ENCODE assay signal across 8 mouse cellular contexts in the genomic region with DNA sequence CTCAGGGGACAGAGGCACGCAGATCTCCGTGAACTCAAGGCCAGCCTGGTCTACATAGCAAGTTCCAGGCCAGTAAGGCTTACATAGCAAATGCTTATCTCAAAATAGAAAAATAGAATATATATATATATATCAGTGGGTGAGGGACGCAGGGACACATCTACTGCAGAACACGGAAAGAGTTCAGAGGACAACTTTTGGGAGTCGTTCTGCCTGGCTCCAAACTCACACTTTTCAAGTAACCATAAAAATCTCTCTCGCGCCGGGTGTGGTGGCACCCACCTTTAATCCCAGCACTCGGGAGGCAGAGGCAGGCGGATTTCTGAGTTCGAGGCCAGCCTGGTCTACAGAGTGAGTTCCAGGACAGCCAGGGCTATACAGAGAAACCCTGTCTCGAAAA. TPM values are rescaled to one million over a fixed set of nuclear protein-coding genes. Genes with fewer than 3 reads are reported as not detected.
DNase-seq lines count a peak whose midpoint lies in the region; ATAC-seq lines count a peak whose summit lies in the region.
"Not testable (repeated sequence)": the region's sequence is repeated elsewhere in the genome, so short reads cannot be mapped to it uniquely, and the experiment has no call there.
"Had no signal": no experiment of that assay in that cellular context is flagged by ENCODE, and none has a peak within 500 bp of the region (broad histone marks: within the 10 kb centered on the region; RNA-seq: fewer than 3 reads in every experiment).

No protein-coding gene starts in this region.

- peak overlapping the region; percentile 85; the same call in 1 of the 2 replicates for H3K4me2 ChIP-seq in hindbrain, embryonic 14.5 days (replicated peaks)
- peak overlapping the region; percentile 77 for H3K4me2 ChIP-seq in kidney, embryonic 16.5 days (replicated peaks; ENCODE audit: low read depth, low read length)
- H3K4me2 ChIP-seq in liver, embryonic 12.5 days: peak overlapping the region; percentile 73
- peak overlapping the region; percentile 69 for H3K4me2 ChIP-seq in neural tube, embryonic 15.5 days

- peaks cover 65% of the 10 kb centered on the region for H3K79me2 ChIP-seq in macrophage (ENCODE audit: inconsistent target)

- 78% methylated on average over 12 of the region's 12 CpGs for WGBS in embryonic facial prominence, embryonic 10.5 days
- 64% methylated on average over 12 of the region's 12 CpGs for WGBS in heart, embryonic 10.5 days
- 91% methylated on average over 10 of the region's 12 CpGs for WGBS in hindbrain, embryonic 14.5 days
- 54% methylated on average over 12 of the region's 12 CpGs for WGBS in kidney, embryonic 16.5 days
- WGBS in liver, embryonic 12.5 days (ENCODE audit: insufficient replicate concordance): 61% methylated on average over 12 of the region's 12 CpGs
- 93% methylated on average over 10 of the region's 12 CpGs for whole genome bisulfite sequencing in macrophage (ENCODE audit: missing documents)
- WGBS in neural tube, embryonic 15.5 days: 75% methylated on average over 12 of the region's 12 CpGs

- H3K9ac ChIP-seq in hindbrain, embryonic 14.5 days; liver, embryonic 12.5 days; neural tube, embryonic 15.5 days (replicated peaks): not testable (repeated sequence)
- peak overlapping the region; percentile 62 for H3K9ac ChIP-seq in kidney, embryonic 16.5 days (replicated peaks; ENCODE audit: low read length)

- ATAC-seq in hindbrain, embryonic 14.5 days (ENCODE audit: low FRiP score); kidney, embryonic 16.5 days (ENCODE audit: low FRiP score, low TSS enrichment); liver, embryonic 12.5 days; neural tube, embryonic 15.5 days (ENCODE audit: low FRiP score): not testable (repeated sequence)

- peak overlapping the region; percentile 89 for H3K27ac ChIP-seq in embryonic facial prominence, embryonic 10.5 days (replicated peaks)
- peak overlapping the region; percentile 93 for H3K27ac ChIP-seq in heart, embryonic 10.5 days
- H3K27ac ChIP-seq in hindbrain, embryonic 14.5 days; liver, embryonic 12.5 days: not testable (repeated sequence)
- H3K27ac ChIP-seq in kidney, embryonic 16.5 days (ENCODE audit: low read length): peak overlapping the region; percentile 80
- peak overlapping the region; percentile 73 for H3K27ac ChIP-seq in macrophage
- H3K27ac ChIP-seq in neural tube, embryonic 15.5 days (replicated peaks): peak overlapping the region; percentile 41; the same call in 1 of the 2 replicates

- not testable (repeated sequence) for H3K27me3 ChIP-seq in embryonic facial prominence, embryonic 10.5 days (replicated peaks; ENCODE audit: low read depth, poor library complexity, severe bottlenecking); heart, embryonic 10.5 days (ENCODE audit: insufficient read depth, poor library complexity, severe bottlenecking); hindbrain, embryonic 14.5 days (ENCODE audit: control insufficient read depth, insufficient read depth, low read length); kidney, embryonic 16.5 days (ENCODE audit: insufficient read depth, low read length); liver, embryonic 12.5 days (replicated peaks); neural tube, embryonic 15.5 days (replicated peaks)

- peak overlapping the region; percentile 58; the same call in 1 of the 2 replicates for H3K4me3 ChIP-seq in embryonic facial prominence, embryonic 10.5 days
- H3K4me3 ChIP-seq in heart, embryonic 10.5 days: peak overlapping the region; percentile 68
- H3K4me3 ChIP-seq in hindbrain, embryonic 14.5 days (replicated peaks; ENCODE audit: low read length): not testable (repeated sequence)
- peak overlapping the region; percentile 52 for H3K4me3 ChIP-seq in kidney, embryonic 16.5 days (ENCODE audit: low read length)
- H3K4me3 ChIP-seq in liver, embryonic 12.5 days: 0 out of 2 replicates have a peak overlapping the region, but pooled peaks have one; percentile 43
- H3K4me3 ChIP-seq in macrophage (ENCODE audit: inconsistent target): peak overlapping the region; percentile 74
- 0 out of 2 replicates have a peak overlapping the region, but pooled peaks have one; percentile 3 for H3K4me3 ChIP-seq in neural tube, embryonic 15.5 days (replicated peaks)

- DNase-seq in embryonic facial prominence, embryonic 10.5 days (ENCODE audit: low spot score); heart, embryonic 10.5 days (ENCODE audit: low spot score); hindbrain, embryonic 14.5 days (ENCODE audit: low spot score): not testable (repeated sequence)

- peaks cover 31% of the 10 kb centered on the region for H3K36me3 ChIP-seq in embryonic facial prominence, embryonic 10.5 days (replicated peaks)
- peaks cover 35% of the 10 kb centered on the region for H3K36me3 ChIP-seq in heart, embryonic 10.5 days
- H3K36me3 ChIP-seq in hindbrain, embryonic 14.5 days (replicated peaks; ENCODE audit: control insufficient read depth, insufficient read depth): peaks cover 39% of the 10 kb centered on the region
- H3K36me3 ChIP-seq in kidney, embryonic 16.5 days (ENCODE audit: insufficient read depth, low read length): peaks cover 17% of the 10 kb centered on the region
- peaks cover 14% of the 10 kb centered on the region for H3K36me3 ChIP-seq in liver, embryonic 12.5 days
- H3K36me3 ChIP-seq in macrophage (ENCODE audit: inconsistent target): not testable (repeated sequence)
- peaks cover 32% of the 10 kb centered on the region for H3K36me3 ChIP-seq in neural tube, embryonic 15.5 days

- H3K9me3 ChIP-seq in embryonic facial prominence, embryonic 10.5 days; heart, embryonic 10.5 days; hindbrain, embryonic 14.5 days (ENCODE audit: control insufficient read depth, low read length); kidney, embryonic 16.5 days (ENCODE audit: low read length); liver, embryonic 12.5 days (replicated peaks); neural tube, embryonic 15.5 days (replicated peaks): not testable (repeated sequence)

- H3K4me1 ChIP-seq in embryonic facial prominence, embryonic 10.5 days: peaks cover 47% of the 10 kb centered on the region
- H3K4me1 ChIP-seq in heart, embryonic 10.5 days: peaks cover 39% of the 10 kb centered on the region
- H3K4me1 ChIP-seq in hindbrain, embryonic 14.5 days (replicated peaks; ENCODE audit: control insufficient read depth, insufficient read depth, low read length): peaks cover 15% of the 10 kb centered on the region; the same call in 1 of the 2 replicates
- H3K4me1 ChIP-seq in kidney, embryonic 16.5 days (ENCODE audit: insufficient read depth, low read length): peaks cover 24% of the 10 kb centered on the region
- H3K4me1 ChIP-seq in liver, embryonic 12.5 days: peaks cover 65% of the 10 kb centered on the region
- peaks cover 42% of the 10 kb centered on the region for H3K4me1 ChIP-seq in neural tube, embryonic 15.5 days

RNA-seq across cellular contexts. Expression of a gene that starts 3.3 kb away (rescaled TPM):
- polyA plus RNA-seq in embryonic facial prominence, embryonic 10.5 days (2016; fragmentation: Nextera tagmentation; extraction: Ambion mirVana): 0.36 and 0.44 TPM in 2 replicates
- polyA plus RNA-seq in heart, embryonic 10.5 days (2016; fragmentation: Nextera tagmentation; extraction: Ambion mirVana): 0.16 and 0.35 TPM in 2 replicates
- 1.1 and 1.6 TPM in 2 replicates for polyA plus RNA-seq in hindbrain, embryonic 14.5 days (2014; fragmentation: Nextera tagmentation; extraction: Ambion mirVana)
- 0.14 and 0.23 TPM in 2 replicates for polyA plus RNA-seq in kidney, embryonic 16.5 days (2015; fragmentation: Nextera tagmentation; extraction: Ambion mirVana)
- 0.04 TPM in 2 replicates for polyA plus RNA-seq in liver, embryonic 12.5 days (2016; fragmentation: Nextera tagmentation; extraction: Ambion mirVana)
- 1 to 10 TPM in 18 of 26 experiments, under 1 TPM in 8; 0.25 to 3.3 (median 1.6) TPM for total RNA-seq in macrophage (2018; cell fraction: chromatin; rRNA removed)
- total RNA-seq in macrophage (2018; cell fraction: cytosol; rRNA removed): under 1 TPM in 15 of 26 experiments, not detected in 11; 0.03 to 0.22 (median 0.09) TPM
- total RNA-seq in macrophage (2018; cell fraction: nucleus; rRNA removed): 1 to 10 TPM in 9 of 26 experiments, under 1 TPM in 16, not detected in 1; 0.26 to 3.9 (median 0.89) TPM
- 0.11 to 0.19 TPM in 2 of 3 replicates, not detected in the other for polyA plus RNA-seq in macrophage (2018)
- polyA plus RNA-seq in neural tube, embryonic 15.5 days (2015; fragmentation: Nextera tagmentation; extraction: Ambion mirVana): 1.3 and 1.4 TPM in 2 replicates

RNA-seq across cellular contexts. Expression of a gene that starts 3.4 kb away (rescaled TPM):
- polyA plus RNA-seq in embryonic facial prominence, embryonic 10.5 days (2016; fragmentation: Nextera tagmentation; extraction: Ambion mirVana): 27.5 and 28.2 TPM in 2 replicates
- polyA plus RNA-seq in heart, embryonic 10.5 days (2016; fragmentation: Nextera tagmentation; extraction: Ambion mirVana): 127 and 180 TPM in 2 replicates
- 40.1 and 43.6 TPM in 2 replicates for polyA plus RNA-seq in hindbrain, embryonic 14.5 days (2014; fragmentation: Nextera tagmentation; extraction: Ambion mirVana)
- polyA plus RNA-seq in kidney, embryonic 16.5 days (2015; fragmentation: Nextera tagmentation; extraction: Ambion mirVana): 95.0 and 108 TPM in 2 replicates
- polyA plus RNA-seq in liver, embryonic 12.5 days (2016; fragmentation: Nextera tagmentation; extraction: Ambion mirVana): 16.6 and 17.5 TPM in 2 replicates
- total RNA-seq in macrophage (2018; cell fraction: chromatin; rRNA removed): 10 to 100 TPM in 13 of 26 experiments, 1 to 10 TPM in 13; 4.0 to 35.3 (median 11.6) TPM
- total RNA-seq in macrophage (2018; cell fraction: cytosol; rRNA removed): 100 to 1,000 TPM in 13 of 26 experiments, 10 to 100 TPM in 13; 59.4 to 159 (median 102) TPM
- total RNA-seq in macrophage (2018; cell fraction: nucleus; rRNA removed): 100 to 1,000 TPM in 13 of 26 experiments, 10 to 100 TPM in 13; 42.3 to 219 (median 98.4) TPM
- 75.5 to 128 TPM (median 99.0 TPM) in 3 replicates for polyA plus RNA-seq in macrophage (2018)
- polyA plus RNA-seq in neural tube, embryonic 15.5 days (2015; fragmentation: Nextera tagmentation; extraction: Ambion mirVana): 43.9 and 58.7 TPM in 2 replicates

RNA-seq across cellular contexts. Expression of a gene that starts 40.5 kb away (rescaled TPM):
- 1.2 and 1.9 TPM in 2 replicates for polyA plus RNA-seq in embryonic facial prominence, embryonic 10.5 days (2016; fragmentation: Nextera tagmentation; extraction: Ambion mirVana)
- polyA plus RNA-seq in heart, embryonic 10.5 days (2016; fragmentation: Nextera tagmentation; extraction: Ambion mirVana): 0.22 and 1.3 TPM in 2 replicates
- 3.4 and 4.2 TPM in 2 replicates for polyA plus RNA-seq in hindbrain, embryonic 14.5 days (2014; fragmentation: Nextera tagmentation; extraction: Ambion mirVana)
- polyA plus RNA-seq in kidney, embryonic 16.5 days (2015; fragmentation: Nextera tagmentation; extraction: Ambion mirVana): 0.81 and 0.92 TPM in 2 replicates
- polyA plus RNA-seq in liver, embryonic 12.5 days (2016; fragmentation: Nextera tagmentation; extraction: Ambion mirVana): 0.07 TPM in 1 of 2 replicates, not detected in the other
- 1 to 10 TPM in 1 of 26 experiments, not detected in 25; 4.0 TPM for total RNA-seq in macrophage (2018; cell fraction: chromatin; rRNA removed)
- total RNA-seq in macrophage (2018; cell fraction: cytosol; rRNA removed): not detected
- under 1 TPM in 1 of 26 experiments, not detected in 25; 0.62 TPM for total RNA-seq in macrophage (2018; cell fraction: nucleus; rRNA removed)
- polyA plus RNA-seq in macrophage (2018): not detected in 3 replicates
- 3.4 and 4.1 TPM in 2 replicates for polyA plus RNA-seq in neural tube, embryonic 15.5 days (2015; fragmentation: Nextera tagmentation; extraction: Ambion mirVana)

RNA-seq across cellular contexts. Expression of a gene that starts 42.7 kb away (rescaled TPM):
- 0.02 TPM in 1 of 2 replicates, not detected in the other for polyA plus RNA-seq in embryonic facial prominence, embryonic 10.5 days (2016; fragmentation: Nextera tagmentation; extraction: Ambion mirVana)
- 0.06 TPM in 1 of 2 replicates, not detected in the other for polyA plus RNA-seq in heart, embryonic 10.5 days (2016; fragmentation: Nextera tagmentation; extraction: Ambion mirVana)
- 0.07 TPM in 1 of 2 replicates, not detected in the other for polyA plus RNA-seq in hindbrain, embryonic 14.5 days (2014; fragmentation: Nextera tagmentation; extraction: Ambion mirVana)
- not detected in 2 replicates for polyA plus RNA-seq in kidney, embryonic 16.5 days (2015; fragmentation: Nextera tagmentation; extraction: Ambion mirVana)
- polyA plus RNA-seq in liver, embryonic 12.5 days (2016; fragmentation: Nextera tagmentation; extraction: Ambion mirVana): 0.07 TPM in 1 of 2 replicates, not detected in the other
- not detected for total RNA-seq in macrophage (2018; cell fraction: chromatin; rRNA removed)
- under 1 TPM in 3 of 26 experiments, not detected in 23; 0.04 to 0.05 (median 0.04) TPM for total RNA-seq in macrophage (2018; cell fraction: cytosol; rRNA removed)
- not detected for total RNA-seq in macrophage (2018; cell fraction: nucleus; rRNA removed)
- 0.07 TPM in 1 of 3 replicates, not detected in the others for polyA plus RNA-seq in macrophage (2018)
- not detected in 2 replicates for polyA plus RNA-seq in neural tube, embryonic 15.5 days (2015; fragmentation: Nextera tagmentation; extraction: Ambion mirVana)
- polyA plus RNA-seq: forebrain, embryonic 16.5 days had no signal
